Mouse (Mus musculus): ENCODE results near the gene Samd4b.

The Samd4b gene

DNA sequence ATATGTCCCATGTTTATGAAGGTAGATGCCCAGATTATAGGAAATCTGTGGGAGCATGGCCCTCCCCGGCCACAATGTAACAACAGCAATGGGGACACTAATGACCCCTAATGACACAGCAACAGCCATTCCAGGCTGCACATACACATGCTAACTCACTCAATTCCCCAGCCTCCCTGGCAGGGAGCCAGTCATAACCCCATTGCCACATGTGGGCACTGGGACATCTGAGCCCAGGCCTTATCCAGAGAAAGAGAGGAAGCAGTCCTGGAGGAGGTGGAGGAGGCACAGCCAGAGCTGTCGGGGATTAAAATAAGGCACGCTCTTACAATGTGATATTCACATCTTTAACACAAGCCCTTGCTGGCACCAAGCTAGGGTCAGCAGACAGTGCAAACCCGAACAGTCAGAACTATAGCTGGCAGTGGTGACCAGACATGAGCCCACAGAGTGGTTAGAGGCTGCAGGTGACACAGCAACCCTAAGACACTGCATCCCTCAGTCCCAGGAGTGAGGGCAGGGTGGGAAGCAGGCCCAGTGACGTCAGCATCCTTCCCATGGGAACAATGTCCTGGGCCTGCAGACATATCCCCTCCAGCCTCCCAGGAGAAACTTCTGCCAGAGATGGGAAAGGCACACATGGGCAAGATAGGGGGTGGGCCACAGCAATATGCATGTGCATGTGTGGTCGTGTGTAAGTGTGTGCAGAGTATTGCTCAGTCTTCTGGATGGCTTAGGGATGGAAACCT lies 11.1 kb downstream of the Samd4b start:
- peak; percentile 57 for DNase-seq

GRCm38 (mm10) chr7:28585001-28585400 lies 12.9 kb downstream of the Samd4b start:
- DNase-seq, result no peak

- DNase-seq, result no peak
Observed at GRCm38 (mm10) chr7:28584468-28584867, 13.5 kb downstream of the Samd4b start.

GRCm38 (mm10) chr7:28583570-28584344 lies 14.2 kb downstream of the Samd4b start:
- no peak for DNase-seq

DNA sequence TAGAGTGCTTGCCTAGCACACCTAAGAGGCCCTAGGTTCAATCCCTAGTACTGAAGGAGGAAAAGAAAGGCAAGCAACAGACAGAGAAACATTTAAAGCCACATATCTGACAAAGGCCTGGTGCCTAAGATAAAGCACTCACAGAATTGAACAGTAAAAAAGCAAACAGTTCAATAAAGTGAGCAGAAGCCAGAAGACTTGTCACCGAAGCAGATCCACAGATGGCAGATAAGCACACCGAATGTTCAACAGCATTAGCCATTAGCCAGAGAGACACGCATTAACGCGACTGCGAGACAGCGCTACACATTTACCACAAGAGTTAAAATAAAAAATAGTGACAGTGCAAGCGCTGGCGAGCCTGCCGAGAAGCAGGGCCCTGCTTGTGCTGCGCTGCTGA lies 15.1 kb downstream of the Samd4b start:
- no peak for DNase-seq

DNA sequence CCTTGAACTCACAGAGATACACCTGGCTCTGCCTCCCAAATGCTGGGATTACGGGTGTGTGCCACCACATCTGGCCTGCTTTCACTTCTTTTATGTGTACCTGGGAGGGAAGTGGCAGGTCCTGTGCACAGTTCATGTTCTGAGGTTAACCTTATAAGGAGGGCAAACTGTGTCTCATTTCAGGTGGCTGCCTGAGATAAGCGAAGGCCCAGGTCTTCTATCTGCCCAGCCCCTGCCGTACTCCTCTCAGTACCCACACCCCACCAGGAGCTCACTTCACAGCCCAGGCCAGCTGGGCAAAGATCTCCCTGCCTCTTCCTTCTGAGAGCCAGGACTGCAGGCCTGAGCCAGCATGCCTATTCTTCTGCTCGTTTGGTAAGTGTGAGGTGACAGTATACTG lies 16.2 kb downstream of the Samd4b start:
- no peak for DNase-seq

DNA sequence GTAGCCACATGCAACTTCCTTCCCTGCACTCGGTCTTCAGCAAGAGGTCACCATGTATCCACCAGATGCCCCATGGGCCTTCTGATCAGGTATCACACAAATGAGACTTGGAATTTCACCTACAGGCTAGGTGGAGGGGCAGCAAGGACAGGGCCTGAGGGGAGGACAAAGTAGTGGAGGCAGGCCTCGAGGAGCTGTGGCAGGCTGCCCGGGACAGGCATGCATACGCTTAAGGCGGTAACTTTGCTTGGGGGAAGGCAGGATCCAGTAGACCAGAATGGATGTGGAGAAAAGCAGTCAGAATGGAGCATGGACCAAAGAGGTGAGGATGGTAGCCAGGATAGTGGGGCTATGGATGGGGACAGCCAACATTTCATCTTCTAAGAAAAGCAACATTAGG lies 18.1 kb downstream of the Samd4b start:
- DNase-seq, result no peak

DNA sequence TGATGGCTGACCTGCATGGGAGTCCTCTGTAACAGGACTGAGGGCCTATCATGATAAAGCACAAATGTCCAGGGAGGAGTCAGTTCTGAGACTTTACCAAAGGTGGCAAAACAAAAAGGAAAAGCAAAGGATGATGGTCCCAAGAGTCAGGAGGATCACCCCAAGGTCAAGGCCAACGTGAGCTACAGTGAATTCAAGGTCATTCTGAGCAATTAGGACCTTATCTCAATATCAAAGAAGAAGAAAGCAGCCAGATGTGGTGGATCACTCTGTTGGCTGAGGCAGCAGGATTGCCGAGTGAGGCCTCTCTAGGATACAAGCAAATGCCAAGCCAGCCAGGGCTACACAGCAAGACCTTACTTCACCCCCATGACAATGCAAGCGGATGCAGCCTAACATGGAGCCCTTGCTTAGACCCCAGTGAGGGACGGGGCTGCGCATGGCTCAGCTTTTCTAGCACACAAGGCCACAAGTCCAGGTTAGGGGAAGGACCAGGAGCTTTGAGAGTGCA lies 19.3 kb downstream of the Samd4b start:
- DNase-seq, result no peak

DNA sequence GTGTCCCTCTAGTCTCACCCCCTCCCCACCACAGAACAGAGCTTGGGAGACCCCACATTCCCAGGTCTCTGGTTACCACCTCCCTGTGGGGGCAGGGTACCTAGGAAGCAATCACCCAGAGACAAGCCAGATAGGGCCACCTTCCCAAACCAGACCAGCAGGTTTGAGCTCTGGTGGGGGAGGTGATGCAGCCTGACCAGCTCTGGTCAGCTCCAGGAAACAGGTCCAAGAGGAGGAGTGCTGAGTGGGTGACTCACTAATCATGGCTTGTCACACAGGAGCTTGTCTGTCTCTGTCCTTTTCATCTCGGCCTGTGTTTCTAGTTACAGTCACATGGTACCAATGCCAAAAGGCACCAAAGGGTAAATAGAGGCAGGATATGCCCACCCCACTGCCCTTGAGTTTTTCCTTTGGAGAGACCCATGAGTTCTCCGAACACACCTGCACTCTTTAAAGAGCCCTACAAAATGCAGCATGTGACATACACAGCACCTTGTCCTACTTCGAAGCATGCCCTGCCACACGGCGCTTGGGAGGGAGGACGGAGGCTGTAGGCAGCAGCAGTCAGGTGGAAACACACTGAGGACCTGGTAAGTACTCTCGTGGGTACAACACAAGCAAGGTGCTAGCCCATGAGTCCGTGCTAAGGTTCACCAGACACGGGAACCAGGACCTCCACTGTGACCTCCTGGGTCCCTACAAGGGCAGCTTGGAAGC lies 20.0 kb downstream of the Samd4b start:
- peak; percentile 66 for DNase-seq

GRCm38 (mm10) chr7:28576271-28576914 lies 21.6 kb downstream of the Samd4b start:
- DNase-seq, result peak; percentile 84

DNA sequence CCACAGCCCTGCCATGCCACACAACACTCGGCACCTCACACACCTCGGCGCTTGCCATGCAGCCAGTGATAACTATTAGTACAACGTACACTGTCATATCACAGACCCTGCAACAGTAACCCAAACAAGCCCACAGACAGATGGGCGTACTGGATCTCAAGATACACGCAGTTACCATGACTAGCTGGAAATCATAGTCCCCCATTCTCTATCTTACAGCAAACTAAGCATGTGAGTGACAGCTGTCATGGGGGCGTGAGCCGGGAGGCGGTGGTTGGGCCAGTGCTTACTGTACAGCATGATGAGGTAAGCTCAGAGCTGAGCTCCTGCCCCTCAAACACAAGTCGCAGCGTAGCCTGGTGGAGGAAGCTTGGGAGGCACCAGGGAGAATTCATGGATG lies 22.3 kb downstream of the Samd4b start:
- DNase-seq, result no peak

DNA sequence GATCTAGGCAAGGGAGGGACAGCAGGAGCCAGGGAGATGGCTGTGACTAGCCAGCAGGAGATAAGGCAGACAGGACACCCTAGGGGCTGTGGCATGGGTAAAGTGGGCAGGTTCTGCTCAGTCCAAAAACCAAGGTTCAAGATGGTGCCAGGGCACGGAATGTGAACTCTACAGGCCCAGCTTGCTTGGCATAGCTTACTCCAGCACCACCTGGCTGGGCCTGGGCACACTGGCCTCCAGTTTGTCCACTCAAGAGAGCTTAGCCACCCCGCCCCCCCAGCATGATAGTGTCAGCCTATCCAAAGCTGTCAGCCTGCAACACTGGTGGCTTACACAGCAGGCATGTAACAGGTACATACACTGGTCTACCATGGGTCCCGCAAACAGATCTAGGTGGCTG lies 24.7 kb downstream of the Samd4b start:
- DNase-seq, result no peak

DNA sequence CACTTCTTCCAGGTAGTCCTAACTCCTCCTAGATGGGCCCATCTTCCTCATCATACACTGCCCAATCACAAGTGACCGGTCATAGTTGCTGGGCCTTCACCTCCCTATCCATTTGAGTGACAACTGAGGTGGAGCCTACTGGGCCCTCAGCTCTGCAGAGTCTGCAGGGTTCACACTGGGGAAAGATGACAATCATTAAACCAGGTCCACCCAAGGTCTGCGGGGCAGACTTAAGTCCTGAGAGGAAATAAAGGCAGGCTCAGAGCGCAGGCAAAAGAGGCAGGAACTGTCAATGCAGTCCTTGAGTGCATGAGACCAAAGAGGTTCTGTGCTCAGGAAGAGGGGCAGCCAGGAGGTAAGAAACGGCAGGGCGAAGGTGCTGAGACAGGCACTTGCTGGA lies 25.3 kb downstream of the Samd4b start:
- DNase-seq, result no peak

- peak; percentile 72 for DNase-seq
Observed at GRCm38 (mm10) chr7:28570982-28571682, 26.8 kb downstream of the Samd4b start.

DNA sequence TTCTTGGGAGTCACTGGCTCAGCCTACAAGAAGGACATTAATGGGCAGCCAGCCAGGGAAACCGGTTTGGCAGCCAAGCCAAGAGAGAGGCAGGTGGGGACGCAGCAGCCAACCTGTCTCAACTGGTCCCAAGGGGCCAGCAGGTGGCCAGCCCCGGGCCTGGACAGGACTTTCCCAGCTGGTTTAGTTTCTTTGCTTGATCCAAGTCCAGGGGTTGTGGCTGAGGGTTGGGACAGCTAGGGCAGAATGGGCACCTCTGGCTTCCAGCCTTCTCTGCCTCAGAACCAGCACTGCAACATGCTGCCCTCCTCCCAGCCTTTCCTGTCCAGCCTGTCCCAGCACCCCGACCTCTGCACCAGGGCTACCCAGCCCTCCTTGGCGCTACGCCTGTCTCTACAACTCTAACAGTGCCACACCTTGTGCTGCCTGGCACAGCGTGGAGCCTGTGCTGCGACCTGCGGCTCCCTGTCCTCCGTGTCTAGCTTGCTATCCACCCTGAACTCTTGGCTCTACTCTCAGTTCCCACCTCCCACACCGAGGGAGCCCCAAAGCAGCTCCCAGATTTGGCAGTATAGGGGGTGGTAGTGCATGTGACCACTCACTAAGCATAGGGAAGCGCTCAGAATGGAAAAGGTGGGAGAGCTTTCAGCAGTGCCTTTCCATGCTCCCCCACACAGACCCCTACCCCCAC lies 27.5 kb downstream of the Samd4b start:
- DNase-seq, result peak; percentile 93

DNA sequence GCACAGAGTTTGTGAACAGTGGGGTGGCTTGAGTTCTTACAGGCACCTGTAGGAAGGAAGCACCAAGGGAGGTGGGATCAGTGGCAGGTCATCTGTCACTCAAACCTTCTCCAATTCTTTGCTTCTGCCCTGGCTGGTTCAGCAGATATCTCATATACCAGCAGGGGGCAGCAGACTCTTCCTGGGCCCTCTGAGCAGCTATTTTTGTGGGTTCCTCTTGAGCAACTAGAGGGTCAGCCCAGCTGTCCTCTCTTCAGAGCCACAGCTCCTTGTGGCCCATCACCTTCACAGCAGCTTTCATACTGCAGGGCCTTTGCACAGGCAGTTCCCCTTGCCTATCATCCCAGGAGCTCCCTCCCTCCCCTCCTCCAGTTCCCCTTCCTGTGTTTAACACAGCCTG lies 29.7 kb downstream of the Samd4b start:
- DNase-seq, result peak; percentile 80

GRCm38 (mm10) chr7:28567539-28567938 lies 30.4 kb downstream of the Samd4b start:
- no peak for DNase-seq

DNA sequence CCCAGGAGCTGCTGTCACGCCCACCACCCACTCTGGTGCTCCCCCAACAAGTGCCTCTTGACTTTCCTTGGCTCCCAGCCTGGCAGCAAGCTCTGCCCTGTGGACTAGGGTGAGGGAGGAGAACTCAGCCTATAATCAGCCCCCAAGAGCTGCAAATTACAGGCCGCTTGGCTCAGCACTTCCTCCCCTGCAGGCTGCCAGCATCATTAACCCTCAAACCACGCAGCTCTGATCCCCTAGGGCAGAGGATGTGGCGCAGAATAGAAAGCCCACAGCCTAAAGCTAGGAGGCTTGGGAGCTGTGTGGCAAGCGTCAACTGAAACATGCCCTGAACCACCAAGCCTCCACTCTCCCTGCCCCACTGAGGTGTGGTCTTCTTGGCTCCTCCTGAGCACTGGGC lies 32.5 kb downstream of the Samd4b start:
- DNase-seq, result no peak

GRCm38 (mm10) chr7:28562951-28563350 lies 35.0 kb downstream of the Samd4b start:
- no peak for DNase-seq

- no peak for DNase-seq
Observed at GRCm38 (mm10) chr7:28562371-28562770, 35.6 kb downstream of the Samd4b start.

DNA sequence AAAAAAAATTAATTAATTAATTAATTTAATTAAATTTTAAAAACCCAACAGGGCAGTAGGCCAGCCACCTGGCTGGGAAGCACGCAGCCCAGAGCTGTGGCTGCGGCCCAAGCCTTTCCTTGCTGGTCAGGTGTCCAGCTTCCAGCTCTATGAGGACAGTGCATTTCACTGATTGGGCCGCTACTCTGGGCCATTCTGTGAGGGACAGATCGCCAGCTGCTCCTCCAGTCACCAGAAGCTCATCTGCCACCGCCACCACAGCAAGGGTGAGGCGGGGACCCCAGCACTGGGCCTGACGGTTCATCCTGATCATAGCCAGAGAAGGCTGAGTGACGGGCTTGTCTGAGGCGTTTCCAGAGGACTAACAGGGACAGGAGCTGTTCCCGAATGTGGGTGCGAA lies 36.0 kb downstream of the Samd4b start:
- DNase-seq, result no peak

DNA sequence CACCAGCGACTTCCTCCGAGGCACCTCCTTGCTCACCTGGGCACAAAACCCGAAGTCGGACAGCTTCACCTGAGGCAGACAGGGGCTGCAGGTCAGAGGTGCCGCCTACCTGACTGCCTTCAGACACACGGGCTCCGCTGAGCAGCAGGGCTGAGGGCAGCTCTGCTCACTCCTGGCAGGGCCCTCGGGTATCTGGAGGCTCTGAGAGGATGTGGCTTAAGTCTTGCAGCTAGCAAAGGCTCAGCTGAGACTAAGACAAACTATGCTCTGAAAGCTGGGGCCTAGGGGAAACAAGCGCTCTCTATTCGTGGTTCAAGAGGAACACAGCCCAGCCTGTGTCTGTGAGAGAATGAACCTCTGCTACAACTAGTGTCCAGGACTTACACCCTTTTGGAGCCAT lies 37.1 kb downstream of the Samd4b start:
- no peak for DNase-seq
